ENCODE assay signal across 13 mouse cellular contexts in genomic region chr7:16005020-16005419, GRCm38 (mm10). TPM values are rescaled to one million over a fixed set of nuclear protein-coding genes. Genes with fewer than 3 reads are reported as not detected.
DNase-seq lines count a peak whose midpoint lies in the region; ATAC-seq lines count a peak whose summit lies in the region.
"Had no signal": no experiment of that assay in that cellular context is flagged by ENCODE, and none has a peak within 500 bp of the region (broad histone marks: within the 10 kb centered on the region; RNA-seq: fewer than 3 reads in every experiment).

No protein-coding gene starts in this region.

- no peaks in the 10 kb centered on the region for H3K27me3 ChIP-seq in stomach, embryonic 15.5 days (replicated peaks)
- no peaks in the 10 kb centered on the region for H3K27me3 ChIP-seq in intestine, embryonic 16.5 days (replicated peaks; ENCODE audit: control insufficient read depth, insufficient read depth, low read length)
- H3K27me3 ChIP-seq: forebrain, embryonic 13.5 days; kidney, embryonic 15.5 days; neural tube, embryonic 15.5 days had no signal

- H3K9ac ChIP-seq in stomach, embryonic 15.5 days: no peak overlapping the region
- no peak overlapping the region for H3K9ac ChIP-seq in intestine, embryonic 16.5 days (ENCODE audit: low read depth, low read length)
- H3K9ac ChIP-seq: forebrain, embryonic 13.5 days; kidney, embryonic 15.5 days; liver, embryonic 14.5 days; neural tube, embryonic 15.5 days had no signal

- no peak overlapping the region for H3K4me3 ChIP-seq in brown adipose tissue, adult 24 weeks (ENCODE audit: insufficient read depth, low read depth, low read length)
- no peak overlapping the region for H3K4me3 ChIP-seq in stomach, embryonic 15.5 days (replicated peaks)
- H3K4me3 ChIP-seq in intestine, embryonic 16.5 days (ENCODE audit: low read length): no peak overlapping the region
- H3K4me3 ChIP-seq: forebrain, embryonic 13.5 days; kidney, embryonic 15.5 days; neural tube, embryonic 15.5 days had no signal

- peak overlapping the region; percentile 69; the same call in 1 of the 2 replicates for H3K27ac ChIP-seq in brown adipose tissue, adult 24 weeks (replicated peaks; ENCODE audit: low read depth, low read length)
- peak overlapping the region; percentile 31; the same call in 1 of the 2 replicates for H3K27ac ChIP-seq in stomach, embryonic 15.5 days
- H3K27ac ChIP-seq in intestine, embryonic 16.5 days (ENCODE audit: low read length): no peak overlapping the region
- H3K27ac ChIP-seq: forebrain, embryonic 13.5 days; kidney, embryonic 15.5 days; liver, embryonic 14.5 days; neural tube, embryonic 15.5 days had no signal

- H3K4me2 ChIP-seq in stomach, embryonic 15.5 days: no peak overlapping the region
- no peak overlapping the region for H3K4me2 ChIP-seq in intestine, embryonic 16.5 days (ENCODE audit: low read depth, low read length)
- H3K4me2 ChIP-seq: forebrain, embryonic 13.5 days; kidney, embryonic 15.5 days; neural tube, embryonic 15.5 days had no signal

- H3K9me3 ChIP-seq in stomach, embryonic 15.5 days: no peaks in the 10 kb centered on the region
- H3K9me3 ChIP-seq in intestine, embryonic 16.5 days (ENCODE audit: control insufficient read depth, low read length): no peaks in the 10 kb centered on the region
- H3K9me3 ChIP-seq: forebrain, embryonic 13.5 days; kidney, embryonic 15.5 days; neural tube, embryonic 15.5 days had no signal

- 0 out of 2 replicates have a peak, but pooled peaks cover 3% of the 10 kb centered on the region for H3K36me3 ChIP-seq in stomach, embryonic 15.5 days
- no peaks in the 10 kb centered on the region for H3K36me3 ChIP-seq in intestine, embryonic 16.5 days (ENCODE audit: control insufficient read depth, insufficient read depth, low read length)
- H3K36me3 ChIP-seq: neural tube, embryonic 15.5 days had no signal

- ATAC-seq in stomach, embryonic 15.5 days (ENCODE audit: insufficient read depth, low FRiP score, low read depth): no peak; the same call in 1 of the 2 replicates
- no peak for ATAC-seq in intestine, embryonic 16.5 days
- ATAC-seq: forebrain, embryonic 13.5 days had no signal

- peak; percentile 37 for DNase-seq in lung, postnatal 36 days
- no peak for DNase-seq in lung, postnatal 25 days (ENCODE audit: low spot score)
- DNase-seq in fat pad, adult 2 months (ENCODE audit: extremely low read depth, low read depth, low spot score): peak; percentile 87
- DNase-seq in embryo, embryonic 10 days (ENCODE audit: low spot score): no peak
- DNase-seq: gastrocnemius, postnatal 36 days; thymus, postnatal 25 days had no signal

- WGBS in stomach, embryonic 15.5 days: 71% methylated on average over 3 of the region's 3 CpGs
- WGBS in intestine, embryonic 16.5 days: 79% methylated on average over 3 of the region's 3 CpGs

- peaks cover 29% of the 10 kb centered on the region for H3K4me1 ChIP-seq in brown adipose tissue, adult 24 weeks (ENCODE audit: control insufficient read depth, insufficient read depth, insufficient read length, low read length)
- peaks cover 17% of the 10 kb centered on the region; the same call in 1 of the 2 replicates for H3K4me1 ChIP-seq in stomach, embryonic 15.5 days
- peaks cover 3% of the 10 kb centered on the region; the same call in 1 of the 2 replicates for H3K4me1 ChIP-seq in intestine, embryonic 16.5 days (ENCODE audit: control insufficient read depth, insufficient read depth, low read length)

RNA-seq across cellular contexts. Expression of gene Ehd2, which starts 37.7 kb away (rescaled TPM):
- 141 and 148 TPM in 2 replicates for polyA plus RNA-seq in brown adipose tissue, adult 24 weeks (2012; ENCODE audit: insufficient read depth, insufficient read length, missing spikeins)
- polyA plus RNA-seq in stomach, embryonic 15.5 days (2015; fragmentation: Nextera tagmentation; extraction: Ambion mirVana): 49.0 and 49.6 TPM in 2 replicates
- 48.1 and 50.9 TPM in 2 replicates for polyA plus RNA-seq in intestine, embryonic 16.5 days (2015; fragmentation: Nextera tagmentation; extraction: Ambion mirVana)

RNA-seq across cellular contexts. Expression of gene Bicra, which starts 42.7 kb away (rescaled TPM):
- 6.1 and 7.4 TPM in 2 replicates for polyA plus RNA-seq in brown adipose tissue, adult 24 weeks (2012; ENCODE audit: insufficient read depth, insufficient read length, missing spikeins)
- 5.8 and 7.2 TPM in 2 replicates for polyA plus RNA-seq in stomach, embryonic 15.5 days (2015; fragmentation: Nextera tagmentation; extraction: Ambion mirVana)
- 3.7 and 4.0 TPM in 2 replicates for polyA plus RNA-seq in intestine, embryonic 16.5 days (2015; fragmentation: Nextera tagmentation; extraction: Ambion mirVana)

RNA-seq across cellular contexts. Expression of gene Zfp541, which starts 56.6 kb away (rescaled TPM):
- polyA plus RNA-seq in brown adipose tissue, adult 24 weeks (2012; ENCODE audit: insufficient read depth, insufficient read length, missing spikeins): not detected in 2 replicates
- polyA plus RNA-seq in stomach, embryonic 15.5 days (2015; fragmentation: Nextera tagmentation; extraction: Ambion mirVana): 0.04 and 0.10 TPM in 2 replicates
- polyA plus RNA-seq in intestine, embryonic 16.5 days (2015; fragmentation: Nextera tagmentation; extraction: Ambion mirVana): 0.07 and 0.21 TPM in 2 replicates
- polyA plus RNA-seq: forebrain, embryonic 13.5 days; kidney, embryonic 15.5 days had no signal

RNA-seq across cellular contexts. Expression of gene Nop53, which starts 59.1 kb away (rescaled TPM):
- 86.7 and 98.8 TPM in 2 replicates for polyA plus RNA-seq in brown adipose tissue, adult 24 weeks (2012; ENCODE audit: insufficient read depth, insufficient read length, missing spikeins)
- 173 and 183 TPM in 2 replicates for polyA plus RNA-seq in stomach, embryonic 15.5 days (2015; fragmentation: Nextera tagmentation; extraction: Ambion mirVana)
- polyA plus RNA-seq in intestine, embryonic 16.5 days (2015; fragmentation: Nextera tagmentation; extraction: Ambion mirVana): 153 and 156 TPM in 2 replicates

Comparison
In these comparisons a context has a peak if more than half of its experiments do, and no peak if none do; other contexts are left out.
1. DNase-seq: peak in lung, postnatal 36 days (single experiment) and fat pad, adult 2 months (single experiment); none in lung, postnatal 25 days (single experiment) and embryo, embryonic 10 days (single experiment).